Mouse (Mus musculus) bone marrow macrophage, adult 2 months (primary cell): Measurements from ENCODE around the gene Slc6a11.

ENCODE experiments used
- CTCF ChIP-seq: IDR thresholded peaks from 2 replicates; pipeline ENCODE4 v1.5.1; 2012; ENCODE audit warnings: low read depth, mild to moderate bottlenecking, low read length, moderate library complexity
- POLR2A ChIP-seq: IDR thresholded peaks from 2 replicates; pipeline ENCODE4 v1.6.1; 2012; ENCODE audit warnings: mild to moderate bottlenecking, low read depth, low read length, borderline replicate concordance

DNA sequence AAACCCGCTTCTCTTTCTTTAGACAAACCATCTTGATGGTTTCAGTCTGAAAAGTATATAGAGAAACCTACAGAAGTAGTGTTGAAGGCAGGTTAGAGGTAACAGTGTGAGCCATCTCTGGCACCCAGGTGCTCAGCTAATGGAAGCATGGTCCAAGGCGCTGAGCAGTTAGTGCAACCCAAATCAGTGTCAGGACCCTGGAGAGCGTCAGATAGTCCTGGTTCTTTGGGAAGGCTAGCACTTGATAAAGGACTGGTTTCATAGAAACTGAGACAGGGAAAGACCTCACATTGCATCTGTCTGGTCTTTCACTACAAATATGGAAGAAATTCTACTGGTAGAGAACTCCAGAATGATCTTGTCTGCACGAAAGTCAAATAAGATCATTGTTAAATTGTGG lies 56.1 kb downstream of the Slc6a11 start:
- TF ChIP-seq POLR2A (no peak), CTCF (no peak)
